Mouse (Mus musculus): Measurements from ENCODE around the gene Plxdc1.

Gene Plxdc1

GRCm38 (mm10) chr11:97987551-97988526 is 1.6 kb upstream of the Plxdc1 start:
- ATAC-seq (ENCODE audit: low TSS enrichment), result peak; percentile 58

GRCm38 (mm10) chr11:97986738-97987465 is 658 bp upstream of the Plxdc1 start:
- no peak for ATAC-seq (ENCODE audit: low TSS enrichment)

GRCm38 (mm10) chr11:97983983-97984382 is 2.3 kb downstream of the Plxdc1 start:
- ATAC-seq (ENCODE audit: low TSS enrichment), result no peak

- no peak for ATAC-seq (ENCODE audit: low TSS enrichment)
Observed at GRCm38 (mm10) chr11:97983506-97983905, 2.7 kb downstream of the Plxdc1 start.

- ATAC-seq (ENCODE audit: low TSS enrichment), result no peak
Observed at GRCm38 (mm10) chr11:97982721-97983120, 3.5 kb downstream of the Plxdc1 start.

GRCm38 (mm10) chr11:97980531-97980966 is 5.7 kb downstream of the Plxdc1 start:
- ATAC-seq (ENCODE audit: low TSS enrichment), result no peak

- ATAC-seq (ENCODE audit: low TSS enrichment), result no peak
Observed at GRCm38 (mm10) chr11:97979824-97980495, 6.3 kb downstream of the Plxdc1 start.

- ATAC-seq (ENCODE audit: low TSS enrichment), result no peak
Observed at GRCm38 (mm10) chr11:97978392-97978791, 7.9 kb downstream of the Plxdc1 start.

GRCm38 (mm10) chr11:97977797-97978196 is 8.4 kb downstream of the Plxdc1 start:
- no peak for ATAC-seq (ENCODE audit: low TSS enrichment)

- ATAC-seq (ENCODE audit: low TSS enrichment), result no peak
Observed at GRCm38 (mm10) chr11:97974746-97975145, 11.5 kb downstream of the Plxdc1 start.

- no peak for ATAC-seq (ENCODE audit: low TSS enrichment)
Observed at GRCm38 (mm10) chr11:97974141-97974540, 12.1 kb downstream of the Plxdc1 start.

- ATAC-seq (ENCODE audit: low TSS enrichment), result no peak
Observed at GRCm38 (mm10) chr11:97972434-97972833, 13.8 kb downstream of the Plxdc1 start.

GRCm38 (mm10) chr11:97971232-97971631 is 15.0 kb downstream of the Plxdc1 start:
- peak; percentile 91 for ATAC-seq (ENCODE audit: low TSS enrichment)

GRCm38 (mm10) chr11:97970771-97971170 is 15.5 kb downstream of the Plxdc1 start:
- ATAC-seq (ENCODE audit: low TSS enrichment), result no peak

- no peak for ATAC-seq (ENCODE audit: low TSS enrichment)
Observed at GRCm38 (mm10) chr11:97968385-97968784, 17.9 kb downstream of the Plxdc1 start.

GRCm38 (mm10) chr11:97967114-97967513 is 19.1 kb downstream of the Plxdc1 start:
- no peak for ATAC-seq (ENCODE audit: low TSS enrichment)

- ATAC-seq (ENCODE audit: low TSS enrichment), result no peak
Observed at GRCm38 (mm10) chr11:97960907-97961306, 25.3 kb downstream of the Plxdc1 start.

GRCm38 (mm10) chr11:97959300-97959680 is 27.0 kb downstream of the Plxdc1 start:
- peak; percentile 44; the same call in 1 of the 2 replicates for ATAC-seq (ENCODE audit: low TSS enrichment)

- no peak for ATAC-seq (ENCODE audit: low TSS enrichment)
Observed at GRCm38 (mm10) chr11:97958641-97959299, 27.5 kb downstream of the Plxdc1 start.

GRCm38 (mm10) chr11:97956905-97957560 is 29.2 kb downstream of the Plxdc1 start:
- peak; percentile 47; the same call in 1 of the 2 replicates for ATAC-seq (ENCODE audit: low TSS enrichment)

GRCm38 (mm10) chr11:97955915-97956314 is 30.3 kb downstream of the Plxdc1 start:
- no peak for ATAC-seq (ENCODE audit: low TSS enrichment)

All from frontal cortex, adult (tissue).